ENCODE assay signal across 23 mouse cellular contexts in the genomic region with DNA sequence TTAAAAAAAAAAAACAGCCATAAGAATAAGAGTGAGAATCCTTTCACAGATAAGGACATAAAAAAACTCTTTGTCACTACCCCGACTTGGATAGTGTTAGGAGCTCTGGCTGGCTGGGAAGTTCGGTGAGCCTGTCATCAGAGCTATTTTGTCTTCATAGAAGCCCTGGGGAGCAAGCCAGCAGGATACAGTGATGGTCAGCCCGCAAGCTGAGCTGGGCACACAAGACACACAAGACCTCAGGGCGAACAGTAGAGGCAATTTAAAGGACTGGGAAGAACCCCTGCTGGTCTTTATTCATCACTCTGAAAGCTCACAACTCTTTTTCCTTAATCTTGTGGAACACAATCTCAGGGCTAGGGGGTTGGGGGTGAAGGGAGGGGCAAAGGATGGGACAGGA.
DNase-seq lines count a peak whose midpoint lies in the region; ATAC-seq and TF ChIP-seq lines count a peak whose summit lies in the region.
"Had no signal": no experiment of that assay in that cellular context is flagged by ENCODE, and none has a peak within 500 bp of the region (broad histone marks: within the 10 kb centered on the region; RNA-seq: fewer than 3 reads in every experiment).

No protein-coding gene starts in this region.

- no peak for ATAC-seq in forebrain, embryonic 12.5 days (ENCODE audit: low FRiP score)
- no peak for ATAC-seq in forebrain, embryonic 11.5 days (replicated peaks; ENCODE audit: low FRiP score)
- ATAC-seq in heart, embryonic 12.5 days (ENCODE audit: insufficient number of reproducible peaks, low FRiP score): no peak
- ATAC-seq: inflammation-experienced regulatory T-cells, adult 6 months; midbrain, embryonic 16.5 days had no signal

- H3K9ac ChIP-seq in forebrain, embryonic 12.5 days: no peak overlapping the region
- no peak overlapping the region for H3K9ac ChIP-seq in forebrain, embryonic 11.5 days (ENCODE audit: low read length)
- H3K9ac ChIP-seq in heart, adult 2 months (ENCODE audit: low read depth, low read length): no peak overlapping the region
- no peak overlapping the region for H3K9ac ChIP-seq in heart, embryonic 12.5 days
- H3K9ac ChIP-seq: embryonic facial prominence, embryonic 13.5 days; heart, embryonic 15.5 days; hindbrain, embryonic 14.5 days; limb, embryonic 12.5 days; liver, embryonic 15.5 days; lung, embryonic 14.5 days had no signal

- intact Hi-C loops in heart, adult 2 months (cut with DNase I): loop anchor here (10.0 kb wide), 1 partner anchor 237 kb away; no protein-coding TSS in a partner anchor
- intact Hi-C loops in left cerebral cortex, adult 2 months (cut with DNase I): no loop called here

- DNase-seq in forebrain, embryonic 11.5 days (ENCODE audit: low spot score): no peak
- DNase-seq in heart, adult 2 months: no peak
- no peak for DNase-seq in left cerebral cortex, adult 2 months (ENCODE audit: extremely low spot score in 1 of 2, low spot score in 2 of 2)
- no peak for DNase-seq in left cerebral cortex, adult 9 months (ENCODE audit: low spot score in 2 of 2)
- peak; percentile 41 for DNase-seq in brain, embryonic 14.5 days (ENCODE audit: low read depth)
- DNase-seq: adrenal gland, postnatal 25 days; cerebellum, adult 18-20 months; gastrocnemius, postnatal 36 days; kidney, adult 11 months; kidney, postnatal 4 days; spleen, adult 18-20 months; thymus, adult 2 months; thymus, postnatal 36 days had no signal

- H3K36me3 ChIP-seq in forebrain, embryonic 12.5 days (replicated peaks): peaks cover 21% of the 10 kb centered on the region
- peaks cover 3% of the 10 kb centered on the region; the same call in 1 of the 2 replicates for H3K36me3 ChIP-seq in forebrain, embryonic 11.5 days (ENCODE audit: control insufficient read depth, insufficient read depth, low read length)
- peaks cover 30% of the 10 kb centered on the region for H3K36me3 ChIP-seq in heart, adult 2 months (ENCODE audit: control insufficient read depth, insufficient read depth, low read length)
- H3K36me3 ChIP-seq in heart, embryonic 12.5 days: no peaks in the 10 kb centered on the region
- H3K36me3 ChIP-seq: heart, embryonic 15.5 days; liver, embryonic 15.5 days had no signal

- H3K4me3 ChIP-seq in forebrain, embryonic 12.5 days (replicated peaks): no peak overlapping the region
- no peak overlapping the region for H3K4me3 ChIP-seq in forebrain, embryonic 11.5 days (ENCODE audit: low read depth, low read length)
- no peak overlapping the region for H3K4me3 ChIP-seq in heart, adult 2 months
- no peak overlapping the region for H3K4me3 ChIP-seq in heart, embryonic 12.5 days
- H3K4me3 ChIP-seq in left cerebral cortex, adult 2 months: no peak overlapping the region
- H3K4me3 ChIP-seq: embryonic facial prominence, embryonic 13.5 days; heart, embryonic 15.5 days; limb, embryonic 12.5 days; liver, embryonic 15.5 days had no signal

- no peak for TF ChIP-seq POLR2A in heart, adult 2 months (IDR thresholded peaks at IDR 0.05; ENCODE audit: insufficient read depth, low read depth, low read length)
- TF ChIP-seq POLR2A in brain, embryonic 14.5 days (IDR thresholded peaks at IDR 0.05; ENCODE audit: borderline replicate concordance, extremely low read depth, insufficient read depth, insufficient read length, poor library complexity, severe bottlenecking): no peak

- H3K4me1 ChIP-seq in forebrain, embryonic 12.5 days: peaks cover 54% of the 10 kb centered on the region
- H3K4me1 ChIP-seq in forebrain, embryonic 11.5 days (replicated peaks; ENCODE audit: control insufficient read depth, insufficient read depth, low read length): peaks cover 17% of the 10 kb centered on the region
- H3K4me1 ChIP-seq in heart, adult 2 months (ENCODE audit: control insufficient read depth, insufficient read depth, low read length): peaks cover 11% of the 10 kb centered on the region
- H3K4me1 ChIP-seq in heart, embryonic 12.5 days (replicated peaks): peaks cover 40% of the 10 kb centered on the region
- H3K4me1 ChIP-seq: liver, embryonic 15.5 days had no signal

- no peak overlapping the region for H3K4me2 ChIP-seq in forebrain, embryonic 12.5 days
- no peak overlapping the region for H3K4me2 ChIP-seq in forebrain, embryonic 11.5 days (ENCODE audit: low read depth, low read length, severe bottlenecking)
- H3K4me2 ChIP-seq in heart, embryonic 12.5 days: no peak overlapping the region
- H3K4me2 ChIP-seq: embryonic facial prominence, embryonic 13.5 days; heart, embryonic 15.5 days; limb, embryonic 12.5 days; liver, embryonic 15.5 days had no signal

- peak overlapping the region; percentile 25; the same call in 1 of the 2 replicates for H3K27ac ChIP-seq in forebrain, embryonic 12.5 days
- no peak overlapping the region for H3K27ac ChIP-seq in forebrain, embryonic 11.5 days (ENCODE audit: low read depth, low read length)
- H3K27ac ChIP-seq in heart, adult 2 months: peak overlapping the region; percentile 57
- no peak overlapping the region for H3K27ac ChIP-seq in heart, embryonic 12.5 days (ENCODE audit: poor library complexity, severe bottlenecking)
- H3K27ac ChIP-seq in left cerebral cortex, adult 2 months: peak overlapping the region; percentile 44; the same call in 1 of the 2 replicates
- H3K27ac ChIP-seq: embryonic facial prominence, embryonic 13.5 days; heart, embryonic 15.5 days; limb, embryonic 12.5 days; liver, embryonic 15.5 days had no signal

- no peaks in the 10 kb centered on the region for H3K27me3 ChIP-seq in forebrain, embryonic 12.5 days
- no peaks in the 10 kb centered on the region for H3K27me3 ChIP-seq in forebrain, embryonic 11.5 days (ENCODE audit: control insufficient read depth, insufficient read depth, low read length)
- no peaks in the 10 kb centered on the region for H3K27me3 ChIP-seq in heart, adult 2 months (ENCODE audit: control insufficient read depth, insufficient read depth, low read length)
- no peaks in the 10 kb centered on the region for H3K27me3 ChIP-seq in heart, embryonic 12.5 days (replicated peaks)
- H3K27me3 ChIP-seq: embryonic facial prominence, embryonic 13.5 days; heart, embryonic 15.5 days; limb, embryonic 12.5 days; liver, embryonic 15.5 days had no signal

- TF ChIP-seq EP300 in heart, adult 2 months (IDR thresholded peaks at IDR 0.05; ENCODE audit: insufficient read depth, low read depth, low read length): no peak

- peaks cover 2% of the 10 kb centered on the region; the same call in 1 of the 2 replicates for H3K79me2 ChIP-seq in heart, adult 2 months (replicated peaks; ENCODE audit: control insufficient read depth, insufficient read depth, low read length)

- no peak for TF ChIP-seq CTCF in heart, adult 2 months (IDR thresholded peaks at IDR 0.05)
- no peak for TF ChIP-seq CTCF in left cerebral cortex, adult 2 months (IDR thresholded peaks at IDR 0.05)
- no peak for TF ChIP-seq CTCF in brain, embryonic 14.5 days (IDR thresholded peaks at IDR 0.05; ENCODE audit: borderline replicate concordance, extremely low read depth, insufficient read depth, insufficient read length)

- WGBS in forebrain, embryonic 12.5 days: 3% methylated on average over 4 of the region's 4 CpGs
- 3% methylated on average over 4 of the region's 4 CpGs for WGBS in forebrain, embryonic 11.5 days
- WGBS in heart, adult 2 months: 50% methylated on average over 4 of the region's 4 CpGs
- 25% methylated on average over 4 of the region's 4 CpGs for WGBS in heart, embryonic 12.5 days

- no peaks in the 10 kb centered on the region for H3K9me3 ChIP-seq in forebrain, embryonic 12.5 days
- no peaks in the 10 kb centered on the region for H3K9me3 ChIP-seq in forebrain, embryonic 11.5 days (ENCODE audit: control insufficient read depth, low read length)
- no peaks in the 10 kb centered on the region for H3K9me3 ChIP-seq in heart, embryonic 12.5 days (replicated peaks)
- H3K9me3 ChIP-seq: embryonic facial prominence, embryonic 13.5 days; heart, embryonic 15.5 days; limb, embryonic 12.5 days; liver, embryonic 15.5 days had no signal

Comparison
In these comparisons a context has a peak if more than half of its experiments do, and no peak if none do; other contexts are left out.
1. H3K27ac ChIP-seq: peak in forebrain, embryonic 12.5 days (single experiment), heart, adult 2 months (single experiment) and left cerebral cortex, adult 2 months (single experiment); none in forebrain, embryonic 11.5 days (single experiment) and heart, embryonic 12.5 days (single experiment).